Mouse (Mus musculus) cerebellum, adult (tissue): Measurements from ENCODE around the gene Mpp1.
"Not testable (repeated sequence)": the region's sequence is repeated elsewhere in the genome, so short reads cannot be mapped to it uniquely, and the experiment has no call there.

Source experiments
- ATAC-seq: cut with Nextera tagmentation; 2 replicates; pipeline ENCODE4 v1.9.2; 2017; ENCODE audit warnings: mild to moderate bottlenecking, moderate library complexity, mixed read lengths; ENCODE audit not compliant: insufficient number of reproducible peaks, low FRiP score, low TSS enrichment

Gene Mpp1

DNA sequence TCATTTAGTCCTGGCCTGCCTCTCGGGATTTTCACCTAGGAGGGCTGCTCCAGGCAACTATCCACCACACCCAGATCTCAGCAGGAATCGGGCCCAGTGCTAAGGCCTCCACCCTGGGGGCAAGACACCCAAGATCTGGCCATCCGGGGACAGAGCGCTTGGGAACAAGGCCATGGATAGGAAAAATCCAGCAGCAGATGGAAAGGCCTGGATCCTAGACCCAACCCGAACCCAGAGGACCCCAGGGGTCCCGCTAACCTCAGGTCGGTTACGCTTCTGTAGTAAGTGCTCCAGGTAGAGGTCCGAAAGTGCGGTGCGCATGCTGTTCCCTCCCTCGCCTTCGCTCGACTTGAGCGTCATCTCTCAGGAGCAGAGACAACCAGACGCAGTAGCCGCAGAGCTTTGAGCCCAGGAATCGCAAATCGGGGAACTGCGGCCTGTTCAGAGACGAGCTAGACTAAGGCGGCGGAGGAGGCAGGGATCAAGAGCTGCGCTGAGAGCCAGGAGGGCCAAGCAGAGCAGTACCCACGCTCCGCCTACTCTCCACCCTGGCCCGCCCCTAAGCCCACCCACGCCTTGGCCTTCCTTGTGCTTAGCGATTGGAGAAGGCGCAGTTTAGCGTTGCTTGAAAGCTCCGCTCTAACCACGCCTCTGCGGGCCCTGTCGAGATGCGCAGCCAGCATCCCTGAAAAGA, at the start of gene Mpp1:
Gene Mpp1 (minus strand): TSS at position 550 of the 694 bp plus-strand sequence.
- peak; percentile 100 for ATAC-seq

- no peak for ATAC-seq
Observed at GRCm38 (mm10) chrX:75163670-75164069, 32.9 kb upstream of the Mpp1 start, which contains the start of gene Smim9. Gene Smim9 (minus strand): TSS chrX:75163770.

DNA sequence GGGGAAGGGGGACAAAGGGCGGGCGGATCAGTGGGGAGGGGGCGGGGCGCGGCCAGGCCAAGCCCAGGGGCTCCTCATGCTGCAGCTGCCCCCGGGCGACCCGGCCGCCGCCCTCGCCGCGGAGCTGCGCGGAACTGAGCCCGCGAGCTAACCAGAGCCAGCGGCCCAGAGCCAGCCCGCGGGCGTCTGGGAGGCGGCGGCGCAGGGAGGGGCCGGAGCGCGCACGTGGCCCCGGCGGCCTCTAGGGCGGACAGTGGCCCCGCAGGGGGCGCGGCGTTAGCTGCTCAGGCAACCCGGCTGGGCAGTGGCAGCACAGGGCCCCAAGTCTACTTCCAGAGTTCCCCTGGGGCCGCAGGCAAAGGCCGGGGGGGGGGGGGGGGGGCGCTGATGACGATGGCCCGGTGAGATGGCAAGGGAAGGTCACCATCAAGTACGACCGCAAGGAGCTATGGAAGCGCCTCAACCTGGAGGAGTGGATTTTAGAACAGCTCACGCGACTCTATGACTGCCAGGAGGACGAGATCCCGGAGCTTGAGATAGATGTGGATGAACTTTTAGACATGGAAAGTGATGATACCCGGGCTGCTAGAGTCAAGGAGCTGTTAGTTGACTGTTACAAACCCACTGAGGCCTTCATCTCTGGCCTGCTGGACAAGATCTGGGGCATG, 24.9 kb upstream of the Mpp1 start:
- ATAC-seq: peak; percentile 56

GRCm38 (mm10) chrX:75152249-75152648, 21.4 kb upstream of the Mpp1 start:
- ATAC-seq: no peak

DNA sequence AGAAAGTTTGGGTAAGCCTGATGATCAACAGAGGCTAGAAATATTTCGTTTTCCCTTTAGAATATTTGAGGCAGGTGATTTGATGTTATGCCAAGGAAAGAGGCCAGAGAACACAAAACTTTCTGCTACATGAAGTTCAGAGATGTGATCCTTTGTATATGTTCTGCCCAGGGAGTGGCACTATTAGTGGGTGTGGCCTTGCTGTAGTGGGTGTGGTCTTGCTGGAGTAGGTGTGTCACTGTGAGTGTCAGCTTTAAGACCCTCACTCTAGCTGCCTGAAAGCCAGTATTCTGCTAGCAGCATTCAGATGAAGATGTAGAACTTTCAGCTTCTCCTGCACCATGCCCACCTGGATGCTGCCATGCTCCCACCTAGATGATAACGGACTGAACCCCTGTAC, 19.5 kb upstream of the Mpp1 start:
- no peak for ATAC-seq

- no peak for ATAC-seq
Observed at GRCm38 (mm10) chrX:75148414-75148813, 17.6 kb upstream of the Mpp1 start.

DNA sequence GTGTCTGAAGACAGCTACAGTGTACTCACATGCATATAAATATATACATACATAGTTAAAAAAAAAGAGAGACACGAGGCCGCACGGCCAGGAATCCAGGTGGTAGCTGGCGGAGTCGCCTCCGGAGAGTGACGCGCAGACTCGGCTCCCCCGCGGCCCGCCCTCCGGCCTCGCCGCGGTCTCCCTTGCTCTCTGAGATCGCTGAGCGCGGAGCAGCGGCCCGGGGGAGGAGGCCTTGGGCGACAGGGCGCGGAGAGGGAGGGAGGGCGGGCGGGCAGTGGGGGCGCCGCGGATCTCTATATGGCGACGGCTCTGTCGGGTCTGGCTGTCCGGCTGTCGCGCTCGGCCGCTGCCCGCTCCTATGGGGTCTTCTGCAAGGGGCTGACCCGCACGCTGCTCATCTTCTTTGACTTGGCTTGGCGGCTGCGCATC, 12.3 kb upstream of the Mpp1 start:
- not testable (repeated sequence) for ATAC-seq

GRCm38 (mm10) chrX:75138182-75138581, 7.4 kb upstream of the Mpp1 start:
- no peak for ATAC-seq

DNA sequence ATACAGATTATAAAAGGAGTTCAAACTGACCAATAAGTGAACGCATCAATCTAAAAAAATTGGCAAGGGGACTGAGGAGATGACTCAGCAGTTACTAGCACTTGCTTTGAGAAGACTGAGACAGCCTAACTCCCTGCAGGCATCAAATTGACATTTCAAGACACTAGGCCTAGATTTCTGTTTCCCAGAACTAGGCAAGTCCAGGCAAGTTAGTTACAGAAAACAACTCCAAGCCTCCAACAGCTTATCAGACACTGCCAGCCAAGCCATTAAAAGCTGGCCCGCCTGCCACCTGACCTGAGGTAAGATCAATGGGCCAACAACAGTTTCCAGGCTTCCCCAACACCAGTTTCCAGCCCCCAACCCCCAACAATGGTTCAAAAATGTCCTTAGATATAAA, 6.9 kb upstream of the Mpp1 start:
- ATAC-seq: no peak

DNA sequence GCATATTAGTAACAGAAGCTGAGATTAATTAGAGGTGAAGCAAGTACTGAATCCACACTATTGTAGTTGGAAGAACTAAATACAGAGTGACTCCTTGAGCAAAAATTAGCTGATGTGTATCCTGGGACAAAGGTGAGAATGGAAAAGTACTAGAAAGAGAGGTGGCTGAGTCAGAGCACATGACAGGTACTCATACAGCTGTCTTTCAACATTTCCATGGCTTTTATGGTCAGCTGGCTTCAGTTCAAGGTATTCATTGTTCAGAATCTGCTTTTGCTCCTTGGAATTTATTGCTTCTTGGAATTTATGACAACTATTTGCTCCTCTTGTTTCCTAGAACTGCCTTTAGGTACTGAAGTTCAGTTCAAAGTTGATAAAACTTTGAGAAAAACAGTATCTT, 6.1 kb upstream of the Mpp1 start:
- no peak for ATAC-seq

- ATAC-seq: no peak
Observed at GRCm38 (mm10) chrX:75129474-75129873, 1.3 kb downstream of the Mpp1 start.

- no peak for ATAC-seq
Observed at GRCm38 (mm10) chrX:75128333-75128980, 2.4 kb downstream of the Mpp1 start.

- ATAC-seq: no peak
Observed at GRCm38 (mm10) chrX:75126893-75127292, 3.9 kb downstream of the Mpp1 start.

DNA sequence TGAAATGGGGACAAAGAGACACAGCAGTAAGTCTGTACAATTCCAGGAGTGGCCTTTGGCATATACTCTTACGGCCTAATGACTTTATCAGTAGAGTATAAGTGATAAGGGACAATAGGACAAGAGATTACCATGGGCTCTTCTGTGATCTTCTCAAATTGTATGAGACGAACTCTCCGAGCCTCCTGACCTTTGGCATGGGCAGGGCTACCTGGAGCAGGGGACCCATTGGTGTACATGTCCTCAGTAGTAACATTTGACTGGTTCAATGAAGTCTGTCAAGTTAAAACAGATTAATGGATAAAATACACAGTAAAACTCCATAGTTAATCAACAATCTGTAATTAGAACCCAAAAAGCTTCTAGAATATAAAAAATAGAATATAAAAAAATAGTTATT, 5.2 kb downstream of the Mpp1 start:
- ATAC-seq: no peak

GRCm38 (mm10) chrX:75115550-75115949, 15.3 kb downstream of the Mpp1 start:
- ATAC-seq: no peak

- no peak for ATAC-seq
Observed at GRCm38 (mm10) chrX:75102293-75102692, 28.5 kb downstream of the Mpp1 start.

DNA sequence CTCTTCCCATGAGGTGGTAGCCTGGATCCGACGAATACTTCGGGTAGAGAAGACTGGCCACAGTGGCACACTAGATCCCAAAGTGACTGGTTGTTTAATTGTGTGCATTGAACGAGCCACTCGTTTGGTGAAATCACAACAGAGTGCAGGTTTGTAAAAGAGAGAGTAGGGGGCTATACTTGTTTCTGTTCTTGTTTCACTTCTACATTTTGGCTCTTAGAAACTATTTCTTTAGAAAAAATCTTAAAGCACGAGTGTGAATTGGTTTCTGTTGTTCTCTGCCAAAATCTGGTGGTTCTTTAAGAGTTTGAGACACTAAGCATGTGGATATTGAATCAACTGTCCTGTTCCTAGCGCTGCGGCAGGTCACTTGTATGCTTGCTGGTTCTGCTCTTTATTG, 32.0 kb downstream of the Mpp1 start:
- ATAC-seq: no peak

DNA sequence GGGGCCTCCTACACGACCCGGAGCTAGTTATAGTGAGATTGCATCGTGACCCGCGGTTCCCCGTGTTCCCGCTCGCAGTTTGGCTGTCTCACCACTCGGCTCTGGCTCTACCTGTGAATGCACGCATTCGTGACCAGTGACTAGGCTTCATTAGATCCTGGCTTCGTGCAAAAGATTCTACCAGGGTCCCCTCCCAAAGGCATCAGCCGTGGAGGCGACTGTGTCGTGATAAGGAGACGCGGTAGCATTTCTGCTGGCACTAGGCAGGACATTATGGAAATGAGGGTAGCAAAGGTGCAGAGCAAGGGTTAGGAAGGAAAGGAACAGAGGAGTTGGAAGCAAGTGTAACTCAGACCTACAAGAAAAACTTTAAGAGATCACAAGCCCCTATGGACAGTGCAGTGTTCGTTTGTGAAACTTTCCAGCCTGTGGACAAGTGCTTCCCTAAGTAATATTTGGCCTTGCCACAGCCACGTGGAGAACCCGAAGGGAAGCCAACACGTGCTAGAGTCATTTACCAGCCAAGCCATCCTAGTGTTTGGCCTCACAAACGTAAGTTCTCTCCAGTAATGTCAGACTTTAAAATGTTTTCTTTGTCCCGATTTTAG, 34.5 kb downstream of the Mpp1 start:
- ATAC-seq: no peak

DNA sequence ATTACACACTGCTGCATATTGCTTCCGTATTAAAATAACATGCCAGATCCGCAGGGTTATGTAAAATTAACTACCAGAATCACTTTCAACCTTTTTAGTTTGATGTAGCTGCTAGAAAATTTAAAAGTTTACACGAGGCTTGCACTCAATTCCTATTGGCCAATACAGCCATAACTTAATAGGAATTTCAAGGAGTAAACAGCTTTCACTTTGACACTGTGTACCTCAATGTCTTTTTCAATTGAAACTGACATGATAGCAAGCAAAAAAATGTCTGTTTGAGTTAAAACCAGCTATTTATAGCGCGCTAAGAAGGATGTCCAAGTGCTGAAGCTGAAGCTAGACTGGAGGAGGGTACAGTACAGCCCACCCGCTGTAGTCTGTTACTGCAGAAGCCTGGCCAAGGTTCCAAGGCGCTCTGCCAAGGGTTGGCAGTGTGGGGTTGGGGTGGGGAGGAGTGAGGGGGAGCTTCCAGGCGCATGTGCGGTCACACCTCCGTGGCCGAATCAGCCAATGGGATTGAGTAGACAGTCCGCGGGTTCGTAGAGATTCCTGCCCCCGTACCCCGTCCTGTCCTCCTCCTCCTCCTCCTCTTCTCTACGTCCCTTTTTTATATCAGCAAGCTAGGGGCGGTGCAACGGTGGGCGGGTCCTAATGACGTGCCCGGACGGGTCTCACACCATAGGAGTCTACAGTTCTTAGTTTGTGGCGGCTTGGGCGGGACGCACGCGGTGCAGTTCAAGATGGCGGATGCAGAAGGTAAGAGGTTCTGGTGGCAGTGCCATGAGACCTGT, 35.2 kb downstream of the Mpp1 start, which contains the start of gene Dkc1:
Gene Dkc1 (plus strand): TSS at position 486 of the 794 bp plus-strand sequence.
- ATAC-seq: peak; percentile 100

DNA sequence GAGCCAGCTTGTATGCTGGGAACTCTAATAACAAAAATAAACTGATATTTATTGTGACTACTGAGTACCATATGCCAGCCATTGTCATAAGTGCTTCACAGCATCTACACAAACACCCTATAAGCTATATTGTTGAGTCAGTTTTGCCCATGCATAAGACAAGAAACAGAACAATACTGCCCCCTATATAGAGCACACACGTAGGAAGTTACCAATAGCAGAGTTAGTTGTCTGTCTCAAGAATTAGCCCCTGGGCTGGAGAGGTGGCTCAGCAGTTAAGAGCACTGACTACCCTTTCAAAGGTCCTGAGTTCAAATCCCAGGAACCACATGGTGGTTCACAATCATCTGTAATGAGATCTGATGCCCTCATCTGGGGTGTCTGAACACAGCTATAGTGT, 45.2 kb downstream of the Mpp1 start:
- ATAC-seq: no peak
